Mouse (Mus musculus) hindbrain, embryonic 15.5 days (tissue): ENCODE results near the gene Tsks. TPM values are rescaled to one million over a fixed set of nuclear protein-coding genes. Genes with fewer than 3 reads are reported as not detected.

Source experiments
- ATAC-seq: fragments of 200-750 bp; cut with Nextera tagmentation; 2 replicates; pipeline ENCODE4 v1.8.0; 2017; ENCODE audit warnings: low read depth, moderate number of reproducible peaks, moderate TSS enrichment; ENCODE audit not compliant: low FRiP score
- H3K27ac ChIP-seq: fragments of 300-500 bp; sonication (generic); replicated peaks from 2 replicates; pipeline ENCODE4 v1.5.1; 2015; ENCODE audit warnings: mild to moderate bottlenecking, inconsistent platforms
- H3K27me3 ChIP-seq: fragments of 300-500 bp; sonication (generic); 2 replicates; pipeline ENCODE4 v1.6.1; 2015; ENCODE audit warnings: control low read depth, inconsistent platforms
- H3K36me3 ChIP-seq: fragments of 300-500 bp; sonication (generic); 2 replicates; pipeline ENCODE4 v1.6.1; 2015; ENCODE audit warnings: control low read depth, inconsistent platforms
- H3K4me1 ChIP-seq: fragments of 300-500 bp; sonication (generic); replicated peaks from 2 replicates; pipeline ENCODE4 v1.6.1; 2015; ENCODE audit warnings: control low read depth, inconsistent platforms
- H3K4me2 ChIP-seq: fragments of 300-500 bp; sonication (generic); 2 replicates; pipeline ENCODE4 v1.6.1; 2015; ENCODE audit warnings: moderate library complexity, mild to moderate bottlenecking, inconsistent platforms
- H3K4me3 ChIP-seq: fragments of 300-500 bp; sonication (generic); 2 replicates; pipeline ENCODE4 v1.5.1; 2015; ENCODE audit warnings: mild to moderate bottlenecking, inconsistent platforms
- H3K9ac ChIP-seq: fragments of 300-500 bp; sonication (generic); 2 replicates; pipeline ENCODE4 v1.6.1; 2015; ENCODE audit warnings: inconsistent platforms
- H3K9me3 ChIP-seq: fragments of 300-500 bp; sonication (generic); 2 replicates; pipeline ENCODE4 v1.6.1; 2016; ENCODE audit warnings: control low read depth, inconsistent platforms
- WGBS: fragments of 180-500 bp; shearing (Covaris S2); methylation state at CpG from one replicate; pipeline ENCODE4 v1.1.7; 2015; 5-methylcytosine and 5-hydroxymethylcytosine counted together
- polyA plus RNA-seq: library from polyadenylated mRNA; unstranded; fragments of >200 nt; fragmentation: Nextera tagmentation; extraction: Ambion mirVana; gene quantifications from 2 replicates; pipeline ENCODE4 v1.2.1, GENCODE M21; 2015

The Tsks gene
- polyA plus RNA-seq, 1 experiment from 2014 or later: 0.10 TPM

DNA sequence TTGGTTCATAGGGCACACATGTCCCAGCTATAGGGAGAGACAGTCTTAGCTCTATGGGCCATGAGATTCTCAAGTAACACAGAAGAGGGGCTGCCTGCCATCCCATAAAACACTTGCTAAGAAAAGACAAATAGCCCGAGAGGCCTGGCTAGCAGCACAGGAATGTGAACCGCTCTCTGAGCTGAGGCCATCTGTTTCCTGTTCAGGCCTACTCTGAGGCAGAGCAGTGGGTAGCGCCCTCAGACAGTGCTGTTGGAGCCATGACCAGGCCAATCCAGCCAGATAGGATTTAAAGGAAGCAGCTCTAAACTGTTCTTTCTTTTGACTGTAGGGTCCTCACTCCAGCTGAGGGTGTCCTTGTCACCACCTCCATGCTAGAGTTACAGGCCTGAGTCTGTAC, 61.5 kb downstream of the Tsks start:
- peaks cover 86% of the 10 kb centered on the region for H3K36me3 ChIP-seq
- no peak for ATAC-seq
- H3K9ac ChIP-seq: no peak overlapping the region
- H3K4me1 ChIP-seq: no peaks in the 10 kb centered on the region; the same call in 1 of the 2 replicates
- H3K4me3 ChIP-seq: no peak overlapping the region
- no peak overlapping the region for H3K4me2 ChIP-seq
- no peaks in the 10 kb centered on the region for H3K27me3 ChIP-seq
- no peaks in the 10 kb centered on the region for H3K9me3 ChIP-seq
- H3K27ac ChIP-seq: no peak overlapping the region
- WGBS: 89% methylated on average over 3 of the region's 3 CpGs

DNA sequence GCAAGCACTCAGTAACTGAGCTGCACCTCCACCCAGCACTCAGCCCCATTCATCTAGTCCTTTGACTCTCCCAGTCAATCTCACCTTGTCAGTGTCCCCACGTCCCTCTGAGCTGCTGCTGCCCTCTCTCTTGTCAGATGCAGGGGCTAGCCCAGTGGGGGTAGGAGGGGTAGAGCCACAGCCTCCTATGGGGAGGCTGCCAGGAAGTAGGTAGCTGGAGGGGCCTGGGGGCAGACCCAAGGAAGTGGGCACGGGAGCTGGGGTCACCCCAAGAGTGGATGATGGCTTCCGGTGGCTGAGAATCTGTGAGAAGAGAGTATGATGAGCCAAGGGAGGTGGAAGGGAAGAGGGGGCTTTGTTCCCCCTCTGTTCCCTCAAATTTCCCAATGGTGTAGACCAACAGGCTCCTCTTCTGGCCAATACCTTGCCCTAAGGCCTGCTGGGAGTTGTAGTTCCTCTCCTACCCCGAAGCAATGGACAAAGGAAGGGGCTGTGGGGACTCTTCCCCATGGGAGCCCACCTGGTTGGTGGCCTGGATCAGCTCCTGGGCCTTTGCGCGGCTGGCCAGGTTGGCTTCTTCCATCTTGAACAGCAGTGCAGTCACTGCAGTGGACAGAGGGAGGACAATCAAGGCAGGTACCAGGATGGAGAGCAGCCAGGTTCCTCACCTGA, 62.5 kb downstream of the Tsks start:
- Histone ChIP-seq H3K4me1 (no peaks in the 10 kb centered on the region; the same call in 1 of the 2 replicates), H3K36me3 (peaks cover 92% of the 10 kb centered on the region), H3K9me3 (no peaks in the 10 kb centered on the region), H3K27me3 (no peaks in the 10 kb centered on the region), H3K4me2 (no peak overlapping the region), H3K27ac (no peak overlapping the region), H3K4me3 (no peak overlapping the region), H3K9ac (no peak overlapping the region)
- WGBS: 95% methylated on average over 6 of the region's 6 CpGs
- no peak for ATAC-seq

DNA sequence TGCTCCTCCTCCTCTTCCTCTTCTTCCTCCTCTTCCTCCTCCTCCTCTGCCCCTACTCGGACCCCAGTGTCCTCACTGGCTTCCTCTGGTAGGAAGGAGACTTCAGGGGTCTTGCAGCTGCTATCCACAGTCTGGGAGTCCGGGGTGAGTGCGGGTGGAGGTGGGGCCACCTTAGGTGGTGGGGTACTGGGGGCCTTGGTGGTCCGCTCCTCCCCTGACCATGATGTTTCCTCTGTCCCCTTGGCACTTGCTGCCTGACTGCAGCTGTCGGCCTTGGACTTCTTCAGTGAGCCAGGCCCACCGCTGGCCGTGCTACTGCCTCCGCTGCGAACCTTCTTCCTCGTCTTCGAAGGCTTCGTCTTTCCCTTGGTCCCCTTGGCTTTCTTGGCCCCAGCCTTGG, 63.5 kb downstream of the Tsks start:
- no peak overlapping the region for H3K4me3 ChIP-seq
- no peaks in the 10 kb centered on the region for H3K9me3 ChIP-seq
- H3K27me3 ChIP-seq: no peaks in the 10 kb centered on the region
- no peaks in the 10 kb centered on the region for H3K4me1 ChIP-seq
- H3K4me2 ChIP-seq: no peak overlapping the region
- 95% methylated on average over 11 of the region's 12 CpGs for WGBS
- H3K9ac ChIP-seq: no peak overlapping the region
- H3K27ac ChIP-seq: no peak overlapping the region
- peaks cover 86% of the 10 kb centered on the region for H3K36me3 ChIP-seq
- no peak for ATAC-seq

DNA sequence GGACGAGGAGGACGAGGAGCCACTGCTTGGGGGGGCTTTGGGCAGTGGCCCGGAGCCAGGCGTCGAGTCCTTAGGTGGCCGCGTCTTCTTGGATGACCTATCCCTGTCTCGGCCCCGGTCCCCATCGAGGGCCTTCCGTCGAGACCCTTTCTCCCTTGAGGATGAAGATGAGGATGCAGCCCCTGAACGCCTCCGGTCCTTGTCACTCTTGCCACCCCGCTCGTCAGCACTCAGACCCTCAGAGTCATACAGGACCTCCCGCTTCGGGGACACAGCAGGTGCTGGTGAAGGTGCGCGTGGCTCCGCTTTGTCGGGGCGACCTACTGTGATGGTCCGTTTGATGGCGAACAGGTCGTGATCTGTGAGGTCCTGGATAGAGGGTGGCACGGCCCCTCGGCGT, 64.1 kb downstream of the Tsks start:
- 95% methylated on average over 29 of the region's 29 CpGs for WGBS
- ATAC-seq: no peak
- no peaks in the 10 kb centered on the region for H3K27me3 ChIP-seq
- no peak overlapping the region for H3K27ac ChIP-seq
- no peak overlapping the region for H3K4me2 ChIP-seq
- H3K9ac ChIP-seq: no peak overlapping the region
- H3K9me3 ChIP-seq: no peaks in the 10 kb centered on the region
- H3K36me3 ChIP-seq: peaks cover 86% of the 10 kb centered on the region
- no peak overlapping the region for H3K4me3 ChIP-seq
- no peaks in the 10 kb centered on the region for H3K4me1 ChIP-seq

Other genes starting within 250 kb of the Tsks start
- not detected in 2 replicates for gene Izumo2, start 234.5 kb upstream of the Tsks start, polyA plus RNA-seq
- 29.1 and 32.4 TPM in 2 replicates for gene Vrk3, start 194.8 kb upstream of the Tsks start, polyA plus RNA-seq
- 1.2 and 1.3 TPM in 2 replicates for gene Zfp473, start 192.2 kb upstream of the Tsks start, polyA plus RNA-seq
- 45.8 and 49.5 TPM in 2 replicates for gene Nup62, start 127.1 kb upstream of the Tsks start, polyA plus RNA-seq
- 1.0 and 1.3 TPM in 2 replicates for gene Il4i1, start 126.8 kb upstream of the Tsks start, polyA plus RNA-seq
- 3.9 and 4.0 TPM in 2 replicates for gene Atf5, start 126.5 kb upstream of the Tsks start, polyA plus RNA-seq
- 90.1 and 99.1 TPM in 2 replicates for gene Akt1s1, start 94.2 kb upstream of the Tsks start, polyA plus RNA-seq
- gene Tbc1d17, start 94.1 kb upstream of the Tsks start, polyA plus RNA-seq: 109 and 118 TPM in 2 replicates
- gene Pnkp, start 86.1 kb upstream of the Tsks start, polyA plus RNA-seq: 29.1 and 30.6 TPM in 2 replicates
- gene Ptov1, start 73.4 kb upstream of the Tsks start, polyA plus RNA-seq: 460 and 518 TPM in 2 replicates
- gene Med25, start 50.5 kb upstream of the Tsks start, polyA plus RNA-seq: 145 and 164 TPM in 2 replicates
- gene Fuz, start 47.1 kb upstream of the Tsks start, polyA plus RNA-seq: 20.1 and 20.8 TPM in 2 replicates
- gene Ap2a1, start 13.7 kb upstream of the Tsks start, polyA plus RNA-seq: 130 and 132 TPM in 2 replicates
- gene Cpt1c, start 31.6 kb downstream of the Tsks start, polyA plus RNA-seq: 56.1 and 58.1 TPM in 2 replicates
- 584 and 590 TPM in 2 replicates for gene Prmt1, start 43.4 kb downstream of the Tsks start, polyA plus RNA-seq
- 57.4 and 58.1 TPM in 2 replicates for gene Irf3, start 54.4 kb downstream of the Tsks start, polyA plus RNA-seq
- 12.8 and 13.3 TPM in 2 replicates for gene Bcl2l12, start 55.5 kb downstream of the Tsks start, polyA plus RNA-seq
- gene Scaf1, start 73.2 kb downstream of the Tsks start, polyA plus RNA-seq: 49.8 and 56.5 TPM in 2 replicates
- 15.5 and 16.0 TPM in 2 replicates for gene Rras, start 74.8 kb downstream of the Tsks start, polyA plus RNA-seq
- 14.6 and 15.3 TPM in 2 replicates for gene Prr12, start 109.7 kb downstream of the Tsks start, polyA plus RNA-seq
- gene Nosip, start 119.2 kb downstream of the Tsks start, polyA plus RNA-seq: 63.9 and 69.8 TPM in 2 replicates
- gene Prrg2, start 119.5 kb downstream of the Tsks start, polyA plus RNA-seq: 13.6 and 16.3 TPM in 2 replicates
- 71.7 and 88.1 TPM in 2 replicates for gene Rcn3, start 149.0 kb downstream of the Tsks start, polyA plus RNA-seq
- 33.9 and 36.9 TPM in 2 replicates for gene Fcgrt, start 160.6 kb downstream of the Tsks start, polyA plus RNA-seq
- gene Rps11, start 181.2 kb downstream of the Tsks start, polyA plus RNA-seq: 762 and 841 TPM in 2 replicates
- 624 and 661 TPM in 2 replicates for gene Rpl13a, start 185.6 kb downstream of the Tsks start, polyA plus RNA-seq
- not detected in 2 replicates for gene Gm45713, start 193.0 kb downstream of the Tsks start, polyA plus RNA-seq
- 2.0 and 2.7 TPM in 2 replicates for gene Flt3l, start 193.2 kb downstream of the Tsks start, polyA plus RNA-seq
- gene Pih1d1, start 211.1 kb downstream of the Tsks start, polyA plus RNA-seq: 92.4 and 98.8 TPM in 2 replicates
- gene Aldh16a1, start 211.4 kb downstream of the Tsks start, polyA plus RNA-seq: 20.8 and 21.9 TPM in 2 replicates
- gene Slc17a7, start 220.7 kb downstream of the Tsks start, polyA plus RNA-seq: 0.71 and 1.5 TPM in 2 replicates
- not detected in 2 replicates for gene Gfy, start 236.4 kb downstream of the Tsks start, polyA plus RNA-seq
- 0.71 and 3.2 TPM in 2 replicates for gene Pth2, start 237.8 kb downstream of the Tsks start, polyA plus RNA-seq